Mouse (Mus musculus) heart, postnatal 4 days (tissue): ENCODE measurements around the gene Nek4. TPM values are rescaled to one million over a fixed set of nuclear protein-coding genes. Genes with fewer than 3 reads are reported as not detected.

Experiments
- DNase-seq: peaks from one replicate; pipeline ENCODE4 v3.0.0; 2021
- total RNA-seq, 2 experiments: library from RNA; stranded (reverse); gene quantifications; 2 replicates each; pipeline ENCODE4 v1.2.3; 2021

Gene Nek4
- total RNA-seq = 1 to 10 TPM; 3.6 to 4.6 TPM

- peak; percentile 97 for DNase-seq
Observed at GRCm38 (mm10) chr14:30951154-30951825, at the start of gene Nek4. Nek4 (plus strand) TSS chr14:30951377.

DNA sequence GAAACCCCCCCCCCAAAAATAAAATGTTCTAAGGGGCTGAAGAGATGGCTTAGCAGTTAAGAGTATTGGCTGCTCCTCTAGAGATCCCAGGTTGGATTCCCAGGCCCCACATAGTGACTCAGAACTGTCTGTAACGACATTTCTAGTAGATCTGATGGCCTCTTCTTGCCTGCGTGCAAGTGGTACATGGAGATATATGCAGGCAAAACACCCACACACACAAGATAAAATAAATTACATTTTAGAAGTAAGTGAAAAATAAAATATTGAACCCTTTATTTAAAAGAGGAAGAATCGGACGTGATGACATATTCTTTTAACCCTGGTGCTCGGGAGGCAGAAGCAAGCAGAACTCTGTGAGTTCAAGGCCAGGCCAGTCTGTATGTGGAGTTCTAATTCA, 48.5 kb upstream of the Nek4 start:
- no peak for DNase-seq

- DNase-seq = no peak
Observed at GRCm38 (mm10) chr14:30903036-30903435, 48.1 kb upstream of the Nek4 start.

DNA sequence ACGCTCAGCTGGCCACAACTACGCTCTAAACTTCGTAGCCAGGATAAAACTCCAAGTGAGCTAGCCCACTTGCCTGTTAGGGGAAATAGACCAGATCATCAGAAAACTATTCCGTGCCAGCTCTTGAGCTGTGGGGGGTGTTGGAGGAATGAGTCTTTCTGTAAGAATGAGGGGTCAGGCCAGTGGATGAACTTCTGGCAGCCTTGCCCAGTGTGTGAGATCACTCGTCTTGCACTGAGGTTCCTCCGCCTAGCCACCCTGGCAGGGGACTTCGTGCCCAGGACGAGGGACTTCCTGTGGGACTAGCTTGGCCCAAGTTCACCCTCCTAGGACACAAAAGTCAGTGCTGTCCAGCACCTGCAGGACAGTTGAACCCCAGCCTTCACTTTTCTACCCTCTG, 46.9 kb upstream of the Nek4 start:
- no peak for DNase-seq

GRCm38 (mm10) chr14:30906001-30906400, 45.2 kb upstream of the Nek4 start:
- DNase-seq = no peak

GRCm38 (mm10) chr14:30907814-30908265, 43.3 kb upstream of the Nek4 start:
- no peak for DNase-seq

GRCm38 (mm10) chr14:30911141-30911540, 40.0 kb upstream of the Nek4 start:
- no peak for DNase-seq

DNA sequence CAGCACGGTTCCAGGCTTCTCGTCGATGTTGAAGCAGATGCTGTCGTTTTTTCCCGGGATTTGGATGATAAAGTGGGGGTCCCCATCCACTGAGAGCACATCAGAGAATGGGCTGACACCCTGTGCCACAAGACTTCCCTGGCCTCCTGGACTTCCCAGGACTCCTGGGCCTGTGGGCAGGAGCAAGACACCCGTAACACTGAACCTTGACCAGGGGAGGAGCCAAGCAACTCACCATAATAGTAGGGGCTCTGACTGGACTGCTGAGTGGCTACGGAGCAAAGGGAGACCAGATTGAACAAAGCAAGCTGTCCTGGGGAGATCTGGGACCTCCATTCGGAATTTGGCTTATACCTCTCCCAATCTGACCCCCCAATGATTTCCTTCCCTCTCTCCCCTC, 38.5 kb upstream of the Nek4 start:
- no peak for DNase-seq

- peak; percentile 35 for DNase-seq
Observed at GRCm38 (mm10) chr14:30913404-30913803, 37.8 kb upstream of the Nek4 start.

GRCm38 (mm10) chr14:30916516-30916915, 34.7 kb upstream of the Nek4 start:
- no peak for DNase-seq

GRCm38 (mm10) chr14:30922053-30922670, 29.0 kb upstream of the Nek4 start:
- no peak for DNase-seq

DNA sequence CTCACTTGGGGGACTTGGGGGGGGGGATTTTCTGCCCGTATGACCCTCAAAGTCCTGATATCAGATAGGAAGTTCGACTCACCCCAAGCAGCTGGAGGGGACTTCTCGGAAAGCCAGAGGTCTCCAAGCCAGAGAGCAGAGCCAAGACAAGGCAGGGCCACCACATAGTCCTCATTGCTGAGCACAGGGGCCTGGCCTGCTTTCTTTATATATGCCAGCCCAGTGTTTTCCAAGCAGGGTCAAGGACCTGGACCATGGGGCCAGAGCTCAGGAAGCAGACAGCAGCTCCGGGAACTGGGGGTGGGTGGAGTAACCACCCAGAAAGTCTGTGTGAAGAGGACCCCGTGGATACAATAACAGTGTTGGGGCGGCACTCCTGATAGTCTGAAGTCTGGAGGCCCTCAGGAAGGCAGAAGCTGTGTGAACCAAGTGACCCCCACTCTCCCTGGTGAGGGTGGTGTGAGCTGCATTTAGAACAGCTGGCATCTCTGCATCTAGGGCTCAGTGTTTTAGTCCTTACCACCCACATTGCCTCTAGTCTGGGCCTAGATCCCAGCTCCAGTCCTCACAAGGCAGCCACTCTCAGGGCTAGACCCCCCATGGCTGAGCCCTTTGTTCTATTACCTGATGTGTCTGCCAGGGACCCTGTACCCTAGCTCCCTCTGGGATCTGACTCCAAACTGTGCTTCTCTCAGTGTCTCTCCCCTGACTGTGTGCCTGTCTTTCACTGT, 27.6 kb upstream of the Nek4 start, which contains the start of gene Itih3:
Itih3 (minus strand) TSS at position 386 of the 731 bp plus-strand sequence.
- no peak for DNase-seq

DNA sequence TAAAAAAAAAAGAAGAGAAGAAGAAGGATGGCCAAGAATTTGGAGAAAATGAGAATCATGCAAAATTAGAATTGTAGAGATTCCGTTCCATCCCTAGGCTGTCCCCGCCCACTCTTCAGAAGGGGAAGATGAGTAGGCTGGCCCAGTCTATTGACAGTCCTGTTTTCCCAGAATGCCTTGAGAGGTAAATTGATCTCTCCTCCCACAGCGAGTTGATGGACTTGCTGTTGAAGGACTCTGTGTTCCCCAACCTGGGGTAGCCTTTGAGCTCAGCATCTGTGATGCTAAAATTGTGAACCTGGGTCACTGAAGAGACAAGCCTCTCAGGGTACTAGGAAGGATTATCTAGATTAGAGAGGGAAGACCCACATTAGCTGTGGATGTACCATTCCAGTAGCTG, 25.7 kb upstream of the Nek4 start:
- DNase-seq = no peak

- DNase-seq = no peak
Observed at GRCm38 (mm10) chr14:30930386-30930785, 20.8 kb upstream of the Nek4 start.

DNA sequence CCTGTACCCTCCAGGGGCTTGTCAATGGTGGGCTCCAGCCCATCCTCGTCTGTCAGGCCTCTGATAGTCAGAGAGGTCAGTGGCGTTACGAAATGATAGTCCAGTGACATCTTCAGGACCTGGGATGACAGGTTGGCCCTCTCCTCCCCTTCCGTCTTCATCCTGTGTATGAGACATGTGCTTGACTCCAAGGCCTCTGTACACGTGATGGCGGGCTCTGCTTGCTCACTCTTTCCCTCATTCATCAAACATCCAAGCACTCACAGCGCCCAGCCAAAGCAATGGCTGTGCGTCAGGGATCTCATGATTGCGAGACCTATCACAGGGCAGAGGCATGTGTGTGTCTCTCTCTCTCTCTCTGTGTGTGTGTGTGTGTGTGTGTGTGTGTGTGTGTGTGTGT, 17.8 kb upstream of the Nek4 start:
- DNase-seq = no peak

DNA sequence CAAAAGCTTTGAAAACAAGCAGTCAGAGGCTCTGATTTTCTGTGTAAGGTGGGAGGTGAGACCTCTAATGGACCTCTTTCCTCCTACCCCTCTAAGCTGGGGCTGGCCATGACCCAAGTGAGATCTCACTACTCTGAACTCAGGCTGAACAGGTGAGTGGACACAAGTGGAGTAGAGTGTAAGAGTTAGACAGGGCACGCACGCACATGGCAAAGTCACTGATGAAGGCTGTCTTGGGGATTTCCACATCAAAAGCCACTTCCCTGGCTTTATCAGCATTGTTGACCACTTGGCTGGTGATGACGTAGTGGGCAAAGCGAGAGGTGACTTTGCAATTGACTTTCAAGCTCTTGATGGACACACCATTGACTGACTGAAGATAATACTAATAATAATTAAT, 8.9 kb upstream of the Nek4 start:
- DNase-seq = no peak

GRCm38 (mm10) chr14:30943038-30943437, 8.1 kb upstream of the Nek4 start, which contains the start of gene Itih1:
Itih1 (minus strand) TSS chr14:30943289.
- no peak for DNase-seq

DNA sequence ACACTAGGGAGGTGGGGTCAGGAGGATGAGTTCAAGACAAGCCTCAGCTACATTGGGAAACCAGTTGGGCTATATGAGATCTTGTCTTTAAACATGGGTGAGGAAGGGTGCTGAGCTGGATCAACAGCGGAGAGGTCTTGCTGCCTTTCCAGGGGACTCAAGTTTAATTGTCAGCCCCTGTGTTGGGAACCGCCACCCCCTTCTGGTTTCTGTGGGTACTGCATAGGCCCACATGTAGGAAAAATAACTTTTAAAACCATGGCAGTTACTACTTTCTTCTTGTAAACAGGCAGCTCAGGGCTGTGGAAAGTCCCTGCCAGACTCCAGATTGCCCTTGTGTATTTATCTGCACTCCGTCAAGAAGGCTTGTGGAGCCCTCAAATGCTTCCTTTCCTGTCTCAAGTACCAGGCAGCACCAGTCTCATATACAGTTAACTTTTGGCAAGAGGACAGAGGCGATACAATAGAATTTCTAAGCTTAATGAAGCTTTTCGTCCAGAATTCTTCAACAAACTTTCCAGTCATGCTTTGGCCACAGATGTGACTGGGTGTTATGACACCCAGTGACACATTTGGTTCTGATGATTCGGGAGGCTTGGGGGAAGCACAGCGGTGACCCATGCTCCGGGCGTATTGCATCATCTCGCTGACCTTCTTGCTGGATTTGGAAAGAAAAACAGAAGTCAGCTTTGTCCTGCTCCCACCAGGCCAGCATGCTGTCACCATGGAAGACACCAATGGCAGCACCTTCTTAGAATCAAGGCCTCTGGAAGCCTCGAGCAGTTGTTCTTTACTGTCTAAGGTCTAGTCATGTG, 7.1 kb upstream of the Nek4 start:
- peak; percentile 81 for DNase-seq

DNA sequence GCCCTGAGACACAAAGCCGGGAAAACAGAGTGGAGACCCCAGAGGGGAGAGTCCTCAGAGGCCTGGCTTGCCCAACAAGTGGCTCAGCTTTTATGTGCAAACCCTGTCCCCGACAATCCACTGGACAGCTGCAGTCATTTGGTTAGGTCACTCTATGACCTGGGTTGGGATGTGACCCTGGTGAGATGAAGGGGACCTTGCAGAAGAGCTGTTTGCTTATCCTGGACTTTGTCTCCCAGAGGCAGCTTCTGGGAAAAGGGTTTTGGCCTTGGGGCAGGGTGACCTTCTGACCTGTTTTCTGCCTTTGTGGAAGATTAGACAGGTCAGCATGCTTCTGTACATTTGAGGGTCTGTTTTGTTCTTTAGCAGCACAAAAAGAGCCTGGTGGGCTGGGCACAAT, 6.4 kb upstream of the Nek4 start:
- no peak for DNase-seq

- no peak for DNase-seq
Observed at GRCm38 (mm10) chr14:30949986-30950385, 1.2 kb upstream of the Nek4 start.

DNA sequence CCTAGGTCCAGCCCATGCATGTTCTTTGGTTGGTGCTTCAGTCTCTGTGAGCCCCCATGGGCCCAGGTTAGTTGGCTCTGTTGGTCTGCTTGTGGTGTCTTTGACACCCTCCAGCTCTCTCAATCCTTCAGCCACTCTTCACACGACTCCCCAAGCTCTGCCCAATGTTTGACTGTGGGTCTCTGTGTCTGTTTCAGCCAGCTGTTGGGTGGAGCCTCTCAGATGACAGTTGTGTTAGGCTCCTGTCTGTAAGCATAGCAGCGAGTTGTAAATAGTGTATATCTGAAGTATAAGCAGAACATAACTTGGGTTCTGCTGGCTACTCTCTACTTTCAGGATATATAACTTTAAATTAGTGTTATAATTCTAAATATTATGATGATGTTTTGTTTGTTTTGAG, 7.3 kb downstream of the Nek4 start:
- DNase-seq = no peak

DNA sequence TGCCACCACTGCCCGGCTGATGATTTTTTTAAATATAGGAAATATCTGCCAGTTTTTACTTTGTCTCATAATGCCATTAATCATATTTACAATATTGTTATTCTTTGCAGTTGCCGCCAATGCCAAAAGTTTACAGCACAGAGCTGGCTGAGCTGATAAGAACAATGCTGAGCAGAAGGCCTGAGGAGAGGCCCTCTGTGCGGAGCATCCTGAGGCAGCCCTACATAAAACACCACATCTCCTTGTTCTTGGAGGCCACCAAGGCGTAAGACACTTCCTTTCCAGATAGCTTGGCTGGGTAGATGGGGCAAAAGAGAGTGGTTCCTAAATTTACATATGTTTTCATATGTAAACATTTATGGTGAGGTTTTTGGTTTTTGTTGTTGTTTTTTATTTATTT, 7.9 kb downstream of the Nek4 start:
- no peak for DNase-seq

DNA sequence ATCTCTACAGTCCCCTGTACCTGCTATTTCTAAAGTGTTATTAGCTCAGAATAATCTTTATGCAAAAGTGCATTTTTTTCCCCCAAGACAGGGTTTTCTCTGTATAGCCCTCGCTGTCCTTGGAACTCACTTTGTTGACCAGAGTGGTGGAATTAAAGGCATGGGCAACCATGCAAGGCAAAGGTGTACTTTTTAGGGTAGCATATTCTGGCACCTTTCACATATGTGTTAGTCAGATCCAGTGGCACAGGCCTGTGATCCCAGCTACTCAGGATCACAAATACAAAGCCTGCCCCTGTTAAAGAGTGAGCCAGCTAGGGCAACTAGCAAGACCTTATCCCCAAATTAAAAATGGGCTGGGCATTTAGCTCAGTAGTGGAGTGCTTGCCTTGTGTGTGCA, 9.2 kb downstream of the Nek4 start:
- DNase-seq = no peak
